In genomic region chr2:107291142-107291541, GRCm38 (mm10) we compare ENCODE assay signal across 8 mouse cellular contexts. TPM values are rescaled to one million over a fixed set of nuclear protein-coding genes. Genes with fewer than 3 reads are reported as not detected.
DNase-seq lines count a peak whose midpoint lies in the region; ATAC-seq lines count a peak whose summit lies in the region.

No protein-coding gene starts in this region.

- no peaks in the 10 kb centered on the region for H3K9me3 ChIP-seq in embryonic facial prominence, embryonic 11.5 days (replicated peaks; ENCODE audit: control insufficient read depth, low read length)
- no peaks in the 10 kb centered on the region for H3K9me3 ChIP-seq in hindbrain, embryonic 13.5 days
- H3K9me3 ChIP-seq in midbrain, embryonic 15.5 days = no peaks in the 10 kb centered on the region

- H3K4me3 ChIP-seq in embryonic facial prominence, embryonic 11.5 days (ENCODE audit: low read depth, low read length) = peak overlapping the region; percentile 39
- H3K4me3 ChIP-seq in hindbrain, embryonic 13.5 days = peak overlapping the region; percentile 60
- peak overlapping the region; percentile 67 for H3K4me3 ChIP-seq in midbrain, embryonic 15.5 days

- 4% methylated on average over 16 of the region's 16 CpGs for WGBS in embryonic facial prominence, embryonic 11.5 days
- 2% methylated on average over 16 of the region's 16 CpGs for WGBS in hindbrain, embryonic 13.5 days
- 1% methylated on average over 16 of the region's 16 CpGs for WGBS in midbrain, embryonic 15.5 days

- intact Hi-C loops in left cerebral cortex, postnatal 4 days (cut with DNase I) = no loop called here

- H3K27ac ChIP-seq in embryonic facial prominence, embryonic 11.5 days (replicated peaks; ENCODE audit: low read depth, low read length) = no peak overlapping the region
- peak overlapping the region; percentile 62; the same call in 1 of the 2 replicates for H3K27ac ChIP-seq in hindbrain, embryonic 13.5 days
- H3K27ac ChIP-seq in midbrain, embryonic 15.5 days = peak overlapping the region; percentile 71

- no peaks in the 10 kb centered on the region for H3K27me3 ChIP-seq in embryonic facial prominence, embryonic 11.5 days (ENCODE audit: control insufficient read depth, insufficient read depth, low read length)
- 0 out of 2 replicates have a peak, but pooled peaks cover 4% of the 10 kb centered on the region for H3K27me3 ChIP-seq in hindbrain, embryonic 13.5 days
- no peaks in the 10 kb centered on the region for H3K27me3 ChIP-seq in midbrain, embryonic 15.5 days (replicated peaks)

- no peaks in the 10 kb centered on the region for H3K36me3 ChIP-seq in embryonic facial prominence, embryonic 11.5 days (replicated peaks; ENCODE audit: control insufficient read depth, insufficient read depth, low read depth, low read length)
- H3K36me3 ChIP-seq in hindbrain, embryonic 13.5 days = peaks cover 13% of the 10 kb centered on the region
- H3K36me3 ChIP-seq in midbrain, embryonic 15.5 days (replicated peaks) = peaks cover 4% of the 10 kb centered on the region; the same call in 1 of the 2 replicates

- no peaks in the 10 kb centered on the region; the same call in 1 of the 2 replicates for H3K4me1 ChIP-seq in embryonic facial prominence, embryonic 11.5 days (ENCODE audit: control insufficient read depth, insufficient read depth, low read length)
- H3K4me1 ChIP-seq in hindbrain, embryonic 13.5 days (replicated peaks) = peaks cover 9% of the 10 kb centered on the region
- peaks cover 12% of the 10 kb centered on the region; the same call in 1 of the 2 replicates for H3K4me1 ChIP-seq in midbrain, embryonic 15.5 days

- H3K4me2 ChIP-seq in embryonic facial prominence, embryonic 11.5 days (ENCODE audit: low read depth, low read length) = peak overlapping the region; percentile 84
- H3K4me2 ChIP-seq in hindbrain, embryonic 13.5 days = peak overlapping the region; percentile 91
- H3K4me2 ChIP-seq in midbrain, embryonic 15.5 days = peak overlapping the region; percentile 90

- DNase-seq in left cerebral cortex, adult 18-20 months (ENCODE audit: low spot score in 2 of 2) = peak; percentile 16 to 33
- no peak for DNase-seq in left cerebral cortex, postnatal 4 days
- DNase-seq in embryonic facial prominence, embryonic 11.5 days (ENCODE audit: low spot score) = peak; percentile 3
- DNase-seq in urinary bladder, postnatal 10 days (ENCODE audit: low spot score) = no peak
- DNase-seq in adrenal gland, postnatal 10 days = no peak
- DNase-seq in thymus, postnatal 4 days = no peak

- H3K9ac ChIP-seq in embryonic facial prominence, embryonic 11.5 days (replicated peaks; ENCODE audit: low read length) = no peak overlapping the region
- peak overlapping the region; percentile 76 for H3K9ac ChIP-seq in hindbrain, embryonic 13.5 days
- peak overlapping the region; percentile 68 for H3K9ac ChIP-seq in midbrain, embryonic 15.5 days

- ATAC-seq in embryonic facial prominence, embryonic 11.5 days (replicated peaks; ENCODE audit: insufficient number of reproducible peaks, low FRiP score, low TSS enrichment, low read depth) = no peak
- ATAC-seq in hindbrain, embryonic 13.5 days (ENCODE audit: low FRiP score) = peak; percentile 64; the same call in 1 of the 2 replicates
- peak; percentile 73 for ATAC-seq in midbrain, embryonic 15.5 days (replicated peaks)

RNA-seq across cellular contexts. Expression of gene Kcna4, which starts 0.7 kb away (rescaled TPM):
- total RNA-seq in left cerebral cortex, adult 18-20 months (2021) = 10 to 100 TPM; 36.2 to 42.2 TPM
- 10 to 100 TPM; 20.8 to 27.1 TPM for total RNA-seq in left cerebral cortex, postnatal 4 days (2021)
- 0.11 and 0.68 TPM in 2 replicates for polyA plus RNA-seq in embryonic facial prominence, embryonic 11.5 days (2014; fragmentation: Nextera tagmentation; extraction: Ambion mirVana)
- polyA plus RNA-seq in hindbrain, embryonic 13.5 days (2015; fragmentation: Nextera tagmentation; extraction: Ambion mirVana) = 7.2 and 7.7 TPM in 2 replicates
- polyA plus RNA-seq in midbrain, embryonic 15.5 days (2015; fragmentation: Nextera tagmentation; extraction: Ambion mirVana) = 9.3 and 9.6 TPM in 2 replicates
- under 1 TPM; 0.45 to 0.66 TPM for total RNA-seq in adrenal gland, postnatal 10 days (2021)

Comparison
In these comparisons a context has a peak if more than half of its experiments do, and no peak if none do; other contexts are left out.
1. DNase-seq: peak in left cerebral cortex, adult 18-20 months (2 of 2) and embryonic facial prominence, embryonic 11.5 days (single experiment); none in left cerebral cortex, postnatal 4 days (single experiment), urinary bladder, postnatal 10 days (single experiment), adrenal gland, postnatal 10 days (single experiment) and thymus, postnatal 4 days (single experiment).
2. RNA of gene Kcna4, which starts 0.7 kb away (total RNA-seq): 36.2 to 42.2 TPM in left cerebral cortex, adult 18-20 months and 20.8 to 27.1 TPM in left cerebral cortex, postnatal 4 days; 0.45 to 0.66 TPM in adrenal gland, postnatal 10 days; every median in the first group is over 10 times any median in the second.
3. Peak in every context shown above with its lines, with median percentiles within 50 percentile points of each other: H3K4me2 ChIP-seq and H3K4me3 ChIP-seq.